In genomic region chr9:65019146-65019545, GRCm38 (mm10) we compare ENCODE assay signal across 11 mouse cellular contexts. TPM values are rescaled to one million over a fixed set of nuclear protein-coding genes. Genes with fewer than 3 reads are reported as not detected.
DNase-seq lines count a peak whose midpoint lies in the region; ATAC-seq and TF ChIP-seq lines count a peak whose summit lies in the region.
"Had no signal": no experiment of that assay in that cellular context is flagged by ENCODE, and none has a peak within 500 bp of the region (broad histone marks: within the 10 kb centered on the region; RNA-seq: fewer than 3 reads in every experiment).

No protein-coding gene starts in this region.

- H3K9me3 ChIP-seq in forebrain, embryonic 14.5 days (replicated peaks; ENCODE audit: control insufficient read depth, low read length): no peaks in the 10 kb centered on the region
- H3K9me3 ChIP-seq in liver, embryonic 14.5 days (ENCODE audit: control insufficient read depth, low read length): no peaks in the 10 kb centered on the region
- H3K9me3 ChIP-seq in neural tube, embryonic 13.5 days: no peaks in the 10 kb centered on the region

- TF ChIP-seq EP300 in liver, embryonic 14.5 days (IDR thresholded peaks at IDR 0.05; ENCODE audit: low read depth): no peak

- peak overlapping the region; percentile 18; the same call in 1 of the 2 replicates for H3K9ac ChIP-seq in liver, adult 2 months (ENCODE audit: low read depth, low read length)
- no peak overlapping the region for H3K9ac ChIP-seq in forebrain, embryonic 14.5 days (ENCODE audit: low read length)
- H3K9ac ChIP-seq in liver, embryonic 14.5 days (replicated peaks): peak overlapping the region; percentile 51
- H3K9ac ChIP-seq in neural tube, embryonic 13.5 days: no peak overlapping the region

- H3K4me1 ChIP-seq in liver, adult 2 months (ENCODE audit: control insufficient read depth, insufficient read depth, low read length): peaks cover 48% of the 10 kb centered on the region
- H3K4me1 ChIP-seq in forebrain, embryonic 14.5 days (ENCODE audit: control insufficient read depth, insufficient read depth, low read length): peaks cover 44% of the 10 kb centered on the region
- H3K4me1 ChIP-seq in liver, embryonic 14.5 days (replicated peaks; ENCODE audit: control insufficient read depth in 2 of 2, insufficient read depth in 2 of 2, low read length in 1 of 2): peaks cover 37 to 53% of the 10 kb centered on the region in 2 experiments
- peaks cover 72% of the 10 kb centered on the region for H3K4me1 ChIP-seq in neural tube, embryonic 13.5 days (replicated peaks)

- 20% methylated on average over 3 of the region's 3 CpGs for WGBS in liver, adult 2 months
- 54% methylated on average over 3 of the region's 3 CpGs for WGBS in forebrain, embryonic 14.5 days
- 41% methylated on average over 3 of the region's 3 CpGs for WGBS in liver, embryonic 14.5 days (ENCODE audit: insufficient replicate concordance)
- 40% methylated on average over 3 of the region's 3 CpGs for WGBS in neural tube, embryonic 13.5 days

- no peaks in the 10 kb centered on the region for H3K36me3 ChIP-seq in liver, adult 2 months (ENCODE audit: control insufficient read depth, insufficient read depth, low read length)
- no peaks in the 10 kb centered on the region for H3K36me3 ChIP-seq in forebrain, embryonic 14.5 days (ENCODE audit: control insufficient read depth, insufficient read depth, low read length)
- H3K36me3 ChIP-seq in liver, embryonic 14.5 days (replicated peaks; ENCODE audit: control insufficient read depth, insufficient read depth, low read depth): no peaks in the 10 kb centered on the region
- no peaks in the 10 kb centered on the region for H3K36me3 ChIP-seq in neural tube, embryonic 13.5 days

- no peaks in the 10 kb centered on the region for H3K27me3 ChIP-seq in liver, adult 2 months (ENCODE audit: control insufficient read depth, insufficient read depth, low read length)
- no peaks in the 10 kb centered on the region for H3K27me3 ChIP-seq in forebrain, embryonic 14.5 days (replicated peaks; ENCODE audit: control insufficient read depth, insufficient read depth, low read length)
- no peaks in the 10 kb centered on the region for H3K27me3 ChIP-seq in liver, embryonic 14.5 days (ENCODE audit: control insufficient read depth, insufficient read depth, low read length)
- H3K27me3 ChIP-seq in neural tube, embryonic 13.5 days: no peaks in the 10 kb centered on the region

- H3K4me2 ChIP-seq in forebrain, embryonic 14.5 days (ENCODE audit: low read length): peak overlapping the region; percentile 63
- H3K4me2 ChIP-seq in liver, embryonic 14.5 days (ENCODE audit: low read depth): peak overlapping the region; percentile 97
- H3K4me2 ChIP-seq in neural tube, embryonic 13.5 days: peak overlapping the region; percentile 84
- H3K4me2 ChIP-seq: heart, embryonic 11.5 days had no signal

- TF ChIP-seq CTCF in liver, adult 2 months (IDR thresholded peaks at IDR 0.05; ENCODE audit: low read depth, low read length): no peak
- TF ChIP-seq CTCF in liver, embryonic 14.5 days (IDR thresholded peaks at IDR 0.05; ENCODE audit: low read depth): no peak

- H3K79me2 ChIP-seq in liver, adult 2 months (ENCODE audit: control insufficient read depth, insufficient read depth, low read length): peaks cover 37% of the 10 kb centered on the region

- no peak overlapping the region for H3K4me3 ChIP-seq in liver, adult 2 months (ENCODE audit: insufficient read depth, low read depth, low read length)
- no peak overlapping the region for H3K4me3 ChIP-seq in forebrain, embryonic 14.5 days (ENCODE audit: low read depth, low read length)
- peak overlapping the region in 1 of 2 experiments; percentile 1; a peak in 2 of 4 replicates for H3K4me3 ChIP-seq in liver, embryonic 14.5 days (ENCODE audit: insufficient read depth in 1 of 2, low read depth in 2 of 2, low read length in 2 of 2)
- peak overlapping the region; percentile 10; the same call in 1 of the 2 replicates for H3K4me3 ChIP-seq in neural tube, embryonic 13.5 days

- TF ChIP-seq POLR2A in liver, adult 2 months (IDR thresholded peaks at IDR 0.05; ENCODE audit: extremely low read depth, insufficient read depth, low read length): no peak

- H3K27ac ChIP-seq in liver, adult 2 months (replicated peaks; ENCODE audit: insufficient read depth, low read depth, low read length): peak overlapping the region; percentile 20
- H3K27ac ChIP-seq in forebrain, embryonic 14.5 days (ENCODE audit: low read depth, low read length): no peak overlapping the region
- H3K27ac ChIP-seq in liver, embryonic 14.5 days: peak overlapping the region; percentile 68
- H3K27ac ChIP-seq in neural tube, embryonic 13.5 days (replicated peaks): no peak overlapping the region

- no peak for ATAC-seq in forebrain, embryonic 14.5 days
- ATAC-seq in liver, embryonic 14.5 days (ENCODE audit: insufficient read depth): no peak
- ATAC-seq in neural tube, embryonic 13.5 days (ENCODE audit: low read depth): no peak
- no peak for ATAC-seq in megakaryocyte-erythroid progenitor cell, adult 5-6 weeks (replicated peaks; ENCODE audit: low FRiP score, low TSS enrichment, poor library complexity, severe bottlenecking)

- DNase-seq in liver, adult 2 months (ENCODE audit: extremely low read depth, low read depth, low spot score): peak; percentile 51
- no peak for DNase-seq in liver
- no peak for DNase-seq in forebrain, embryonic 14.5 days (ENCODE audit: low spot score)
- no peak for DNase-seq in liver, embryonic 14.5 days (ENCODE audit: low read depth in 3 of 3, low spot score in 3 of 3)
- no peak for DNase-seq in frontal cortex, adult 2 months (ENCODE audit: extremely low spot score in 1 of 2, low spot score in 1 of 2)
- DNase-seq: adrenal gland, adult 8-10 months; cerebellum, postnatal 10 days; kidney, postnatal 10 days had no signal

RNA-seq across cellular contexts. Expression of gene Hacd3, which starts 2.3 kb away (rescaled TPM):
- total RNA-seq in liver, adult 2 months (2014; rRNA removed): 165 TPM in 2 replicates
- 67.7 and 68.6 TPM in 2 replicates for polyA plus RNA-seq in liver, adult 2 months (2012; rRNA removed)
- 67.4 and 86.3 TPM in 2 replicates for polyA plus RNA-seq in forebrain, embryonic 14.5 days (2014; fragmentation: Nextera tagmentation; extraction: Ambion mirVana)
- 17.9 and 22.9 TPM in 2 replicates for polyA plus RNA-seq in liver, embryonic 14.5 days (2012; rRNA removed)
- 19.6 and 22.9 TPM in 2 replicates for polyA plus RNA-seq in liver, embryonic 14.5 days (2014; fragmentation: Nextera tagmentation; extraction: Ambion mirVana)
- 203 and 214 TPM in 2 replicates for polyA plus RNA-seq in neural tube, embryonic 13.5 days (2015; fragmentation: Nextera tagmentation; extraction: Ambion mirVana)
- total RNA-seq in megakaryocyte-erythroid progenitor cell, adult 5-6 weeks (2014; fragmentation: Nextera tagmentation): 40.4 and 48.9 TPM in 2 replicates
- total RNA-seq in megakaryocyte-erythroid progenitor cell, adult 5-6 weeks (2017): 68.1 and 71.5 TPM in 2 replicates
- 140 and 153 TPM in 2 replicates for polyA plus RNA-seq in frontal cortex, adult 2 months (2012; rRNA removed)

RNA-seq across cellular contexts. Expression of gene Dpp8, which starts 13.1 kb away (rescaled TPM):
- 42.8 and 46.2 TPM in 2 replicates for total RNA-seq in liver, adult 2 months (2014; rRNA removed)
- 18.8 and 20.4 TPM in 2 replicates for polyA plus RNA-seq in liver, adult 2 months (2012; rRNA removed)
- 36.3 and 37.3 TPM in 2 replicates for polyA plus RNA-seq in forebrain, embryonic 14.5 days (2014; fragmentation: Nextera tagmentation; extraction: Ambion mirVana)
- 16.8 and 18.5 TPM in 2 replicates for polyA plus RNA-seq in liver, embryonic 14.5 days (2012; rRNA removed)
- 11.7 and 13.6 TPM in 2 replicates for polyA plus RNA-seq in liver, embryonic 14.5 days (2014; fragmentation: Nextera tagmentation; extraction: Ambion mirVana)
- 37.4 and 39.3 TPM in 2 replicates for polyA plus RNA-seq in neural tube, embryonic 13.5 days (2015; fragmentation: Nextera tagmentation; extraction: Ambion mirVana)
- 76.5 and 88.9 TPM in 2 replicates for total RNA-seq in megakaryocyte-erythroid progenitor cell, adult 5-6 weeks (2014; fragmentation: Nextera tagmentation)
- total RNA-seq in megakaryocyte-erythroid progenitor cell, adult 5-6 weeks (2017): 77.5 and 95.5 TPM in 2 replicates
- polyA plus RNA-seq in frontal cortex, adult 2 months (2012; rRNA removed): 73.5 and 76.7 TPM in 2 replicates

RNA-seq across cellular contexts. Expression of gene Ints14, which starts 58.4 kb away (rescaled TPM):
- total RNA-seq in liver, adult 2 months (2014; rRNA removed): 5.4 and 6.7 TPM in 2 replicates
- 4.7 and 5.7 TPM in 2 replicates for polyA plus RNA-seq in liver, adult 2 months (2012; rRNA removed)
- 49.0 and 49.8 TPM in 2 replicates for polyA plus RNA-seq in forebrain, embryonic 14.5 days (2014; fragmentation: Nextera tagmentation; extraction: Ambion mirVana)
- polyA plus RNA-seq in liver, embryonic 14.5 days (2012; rRNA removed): 13.7 and 14.8 TPM in 2 replicates
- polyA plus RNA-seq in liver, embryonic 14.5 days (2014; fragmentation: Nextera tagmentation; extraction: Ambion mirVana): 23.3 and 28.1 TPM in 2 replicates
- 41.4 and 41.6 TPM in 2 replicates for polyA plus RNA-seq in neural tube, embryonic 13.5 days (2015; fragmentation: Nextera tagmentation; extraction: Ambion mirVana)
- 31.8 and 39.6 TPM in 2 replicates for total RNA-seq in megakaryocyte-erythroid progenitor cell, adult 5-6 weeks (2014; fragmentation: Nextera tagmentation)
- 31.6 and 43.1 TPM in 2 replicates for total RNA-seq in megakaryocyte-erythroid progenitor cell, adult 5-6 weeks (2017)
- 19.2 and 20.4 TPM in 2 replicates for polyA plus RNA-seq in frontal cortex, adult 2 months (2012; rRNA removed)

Comparison
In these comparisons a context has a peak if more than half of its experiments do, and no peak if none do; other contexts are left out.
1. H3K27ac ChIP-seq: peak in liver, adult 2 months (single experiment) and liver, embryonic 14.5 days (single experiment); none in forebrain, embryonic 14.5 days (single experiment) and neural tube, embryonic 13.5 days (single experiment).
2. H3K9ac ChIP-seq: peak in liver, adult 2 months (single experiment) and liver, embryonic 14.5 days (single experiment); none in forebrain, embryonic 14.5 days (single experiment) and neural tube, embryonic 13.5 days (single experiment).
3. Peak in every context shown above with its lines, with median percentiles within 50 percentile points of each other: H3K4me2 ChIP-seq.